Mouse (Mus musculus): ENCODE results near the gene Hemk1. TPM values are rescaled to one million over a fixed set of nuclear protein-coding genes. Genes with fewer than 3 reads are reported as not detected.

Gene Hemk1
- total RNA-seq, 2 experiments from 2014 or later: 18.6 to 21.5 TPM

DNA sequence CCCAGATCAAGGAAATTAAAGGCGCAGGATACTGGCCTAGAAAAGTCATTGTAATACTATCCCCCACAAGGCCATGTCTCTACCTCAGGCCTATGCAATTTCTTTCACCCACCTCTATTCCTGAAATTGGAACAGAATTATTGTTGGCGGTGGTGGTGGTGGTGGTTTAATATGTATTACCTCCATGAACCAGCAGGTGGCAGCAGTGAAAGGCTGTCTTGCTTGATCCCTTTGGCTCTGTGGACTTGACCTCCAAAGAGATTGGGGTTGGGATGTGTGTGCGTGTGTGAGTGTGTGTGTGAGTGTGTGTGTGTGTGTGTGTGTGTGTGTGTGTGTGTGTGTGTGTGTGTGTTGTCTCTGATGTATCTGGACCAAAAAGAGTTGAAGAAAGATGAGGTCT lies 28.5 kb upstream of the Hemk1 start:
- peak; percentile 66 for TF ChIP-seq CTCF (IDR thresholded peaks at IDR 0.05)
- DNase-seq (ENCODE audit: extremely low spot score in 1 of 2, low spot score in 2 of 2): peak; percentile 41 to 56
- intact Hi-C loops (cut with DNase I): loop anchor here (2.0 kb wide), 2 partner anchors 96 to 148 kb away; no protein-coding TSS in a partner anchor
- Histone ChIP-seq H3K4me3 (no peak overlapping the region), H3K27ac (no peak overlapping the region)

DNA sequence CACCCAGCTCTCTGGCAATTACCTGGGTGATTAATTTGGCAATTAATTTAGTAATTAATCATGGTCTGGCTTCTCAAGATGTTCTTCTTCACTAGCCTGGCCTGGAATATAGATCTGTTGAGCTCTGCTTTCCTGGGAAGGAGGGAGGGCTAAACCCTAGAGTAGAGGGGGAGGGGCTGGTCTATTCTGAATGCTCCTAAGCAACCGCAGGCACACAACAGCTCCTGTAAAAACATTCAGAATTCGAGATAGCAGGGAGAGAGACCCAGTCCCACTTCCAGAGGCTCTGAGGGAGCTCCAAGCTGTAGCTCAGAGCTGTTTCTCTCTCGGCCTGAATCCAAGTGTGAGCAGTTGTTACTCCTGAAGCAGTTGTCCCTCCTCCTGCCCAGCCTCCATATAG lies 22.8 kb upstream of the Hemk1 start:
- H3K27ac ChIP-seq: no peak overlapping the region
- intact Hi-C loops (cut with DNase I): no loop called here
- TF ChIP-seq CTCF (IDR thresholded peaks at IDR 0.05): no peak
- DNase-seq (ENCODE audit: extremely low spot score in 1 of 2, low spot score in 2 of 2): no peak
- H3K4me3 ChIP-seq: no peak overlapping the region

DNA sequence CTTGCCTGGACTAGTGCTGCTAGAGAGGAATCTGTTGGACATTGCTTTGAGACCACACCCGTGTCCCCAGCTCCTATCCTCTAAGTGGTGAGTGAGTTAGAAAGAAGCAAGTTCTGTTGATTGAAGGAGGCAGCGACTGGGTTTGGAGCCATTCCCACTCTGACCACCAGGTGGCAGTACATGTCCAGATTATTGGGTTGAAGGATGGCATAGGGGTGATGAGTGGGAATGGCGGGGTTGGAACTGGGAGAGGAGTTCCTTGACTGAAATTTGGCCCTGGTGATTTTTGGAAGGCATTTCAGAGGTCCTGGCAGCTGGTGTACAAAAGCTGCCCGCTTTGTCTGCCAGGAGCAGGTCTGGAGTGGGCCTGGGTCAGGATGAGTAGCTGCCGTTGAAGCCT lies 19.5 kb upstream of the Hemk1 start:
- H3K4me3 ChIP-seq: no peak overlapping the region

DNA sequence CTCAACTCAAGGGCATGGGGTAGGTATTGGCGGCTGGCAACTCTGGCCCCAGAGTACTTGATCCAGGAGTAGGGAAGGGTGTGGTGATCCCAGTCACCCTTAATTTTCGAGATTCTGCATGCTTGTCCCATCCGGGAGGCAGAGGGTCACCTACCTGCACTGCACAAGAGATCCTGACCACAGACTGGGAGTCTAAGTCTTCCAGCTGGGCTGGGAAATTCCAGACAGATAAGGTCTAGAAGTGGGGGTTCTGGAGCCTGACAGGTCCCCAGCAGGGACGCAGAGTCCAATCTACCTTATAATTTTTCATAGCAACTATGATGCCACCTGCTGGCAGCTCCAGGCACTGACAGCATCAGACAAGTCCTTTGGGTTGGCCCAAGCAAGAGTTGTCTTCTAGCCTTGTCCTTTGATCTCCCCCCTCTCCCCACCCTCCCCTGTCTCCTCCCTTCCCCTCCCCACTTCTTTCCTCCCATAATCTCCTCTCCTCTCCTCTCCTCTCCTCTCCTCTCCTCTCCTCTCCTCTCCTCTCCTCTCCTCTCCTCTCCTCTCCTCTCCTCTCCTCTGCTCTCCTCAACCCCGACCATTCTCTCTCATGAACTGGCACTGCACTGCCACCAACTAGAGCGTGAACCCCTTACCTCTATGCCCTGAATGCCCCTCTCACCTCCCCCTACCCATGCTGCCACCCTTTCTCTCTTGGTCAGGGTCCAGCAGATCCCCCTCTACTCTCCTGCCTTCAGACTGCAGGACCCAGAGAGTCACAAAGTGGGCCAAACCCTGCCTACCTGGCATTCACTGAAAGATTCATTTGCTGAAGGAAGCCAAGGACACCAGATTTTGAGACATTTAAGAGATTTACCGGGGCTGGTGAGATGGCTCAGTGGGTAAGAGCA lies 18.0 kb upstream of the Hemk1 start:
- intact Hi-C loops (cut with DNase I): loop anchor here (1.0 kb wide), 1 partner anchor 62 kb away; no protein-coding TSS in a partner anchor
- peak; percentile 76 for TF ChIP-seq CTCF (IDR thresholded peaks at IDR 0.05)
- Histone ChIP-seq H3K27ac (no peak overlapping the region), H3K4me3 (no peak overlapping the region)
- peak; percentile 44 to 63 for DNase-seq (ENCODE audit: extremely low spot score in 1 of 2, low spot score in 2 of 2)

More for the DNA sequence above, 19.5 kb upstream of the Hemk1 start:
- TF ChIP-seq CTCF (IDR thresholded peaks at IDR 0.05): peak; percentile 97
- peak; percentile 77 to 87 for DNase-seq (ENCODE audit: extremely low spot score in 1 of 2, low spot score in 2 of 2)
- no peak overlapping the region for H3K27ac ChIP-seq
- intact Hi-C loops (cut with DNase I): loop anchor here (1.0 kb wide), 1 partner anchor 157 kb away; no protein-coding TSS in a partner anchor

DNA sequence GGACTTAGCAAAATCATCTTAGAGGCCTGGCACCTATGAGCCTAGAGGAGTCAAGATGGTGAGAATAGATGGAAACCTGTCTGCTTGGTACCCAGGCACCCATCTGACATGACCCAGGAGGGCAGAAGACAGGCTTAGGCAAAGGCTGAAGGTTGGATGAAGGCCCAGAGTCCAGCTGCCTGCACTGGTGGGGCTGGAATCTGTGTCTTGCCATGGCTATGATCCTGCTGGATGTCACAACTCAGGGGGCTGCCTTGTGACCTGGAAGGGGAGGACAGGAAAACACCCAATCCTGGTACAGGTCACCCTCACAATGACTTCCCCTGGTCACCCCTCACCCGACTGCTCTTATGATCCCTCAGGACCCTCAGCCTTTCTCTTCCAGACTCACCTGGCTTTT lies 16.7 kb upstream of the Hemk1 start:
- H3K4me3 ChIP-seq: no peak overlapping the region
- no peak for TF ChIP-seq CTCF (IDR thresholded peaks at IDR 0.05)
- H3K27ac ChIP-seq: no peak overlapping the region
- intact Hi-C loops (cut with DNase I): no loop called here
- no peak for DNase-seq (ENCODE audit: extremely low spot score in 1 of 2, low spot score in 2 of 2)

DNA sequence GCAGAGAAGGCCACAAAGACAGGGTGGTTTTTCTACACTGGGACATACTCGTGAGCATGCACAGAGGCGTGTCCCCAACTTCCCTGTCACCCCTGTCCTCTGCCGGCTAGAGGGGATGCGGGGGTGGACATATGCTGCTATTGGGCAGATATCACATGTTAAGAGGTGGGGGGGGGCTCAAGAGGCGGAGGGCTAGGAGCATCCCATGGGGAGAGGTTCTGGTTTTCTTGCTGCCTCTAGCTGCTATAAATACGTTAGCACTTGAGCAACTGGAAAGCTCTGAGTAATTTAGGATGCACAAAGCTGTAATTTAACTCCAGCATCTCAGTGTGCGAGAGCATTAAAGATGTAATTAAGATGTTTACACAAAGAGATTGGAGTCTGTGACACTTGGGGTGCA lies 11.2 kb upstream of the Hemk1 start:
- no peak for TF ChIP-seq CTCF (IDR thresholded peaks at IDR 0.05)
- intact Hi-C loops (cut with DNase I): no loop called here
- no peak for DNase-seq (ENCODE audit: extremely low spot score in 1 of 2, low spot score in 2 of 2)
- H3K27ac ChIP-seq: no peak overlapping the region
- no peak overlapping the region for H3K4me3 ChIP-seq

DNA sequence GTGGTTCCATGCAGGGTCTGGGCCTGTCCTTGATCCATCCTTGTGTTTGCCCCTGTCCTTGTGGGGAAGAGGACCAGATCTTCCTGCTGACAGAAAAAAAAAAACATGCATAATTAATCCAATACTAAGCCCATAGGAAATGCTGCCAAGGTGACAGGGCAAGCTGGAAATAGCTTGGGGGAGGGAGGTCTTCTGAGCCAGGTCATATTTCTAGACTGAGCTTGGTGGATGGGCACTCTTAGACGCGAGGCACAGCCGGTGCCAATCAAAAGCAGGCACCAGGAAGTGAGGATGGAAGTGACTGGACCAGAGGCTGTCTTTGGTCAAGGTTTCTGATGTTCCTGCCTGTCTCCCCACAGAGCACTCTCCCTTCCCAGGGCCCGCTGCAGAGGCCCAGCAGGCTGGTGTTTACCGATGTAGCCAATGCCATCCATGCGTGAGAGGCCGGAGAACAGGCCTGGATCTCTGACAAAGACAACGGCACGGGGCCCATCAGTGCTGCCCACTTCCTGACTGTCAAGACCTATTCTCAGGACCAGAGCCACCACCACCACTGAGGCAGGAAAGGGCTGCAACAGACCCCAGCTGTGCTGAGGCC lies 9.5 kb upstream of the Hemk1 start:
- no peak for TF ChIP-seq CTCF (IDR thresholded peaks at IDR 0.05)
- no peak for DNase-seq (ENCODE audit: extremely low spot score in 1 of 2, low spot score in 2 of 2)
- no peak overlapping the region for H3K4me3 ChIP-seq
- intact Hi-C loops (cut with DNase I): no loop called here
- no peak overlapping the region for H3K27ac ChIP-seq

DNA sequence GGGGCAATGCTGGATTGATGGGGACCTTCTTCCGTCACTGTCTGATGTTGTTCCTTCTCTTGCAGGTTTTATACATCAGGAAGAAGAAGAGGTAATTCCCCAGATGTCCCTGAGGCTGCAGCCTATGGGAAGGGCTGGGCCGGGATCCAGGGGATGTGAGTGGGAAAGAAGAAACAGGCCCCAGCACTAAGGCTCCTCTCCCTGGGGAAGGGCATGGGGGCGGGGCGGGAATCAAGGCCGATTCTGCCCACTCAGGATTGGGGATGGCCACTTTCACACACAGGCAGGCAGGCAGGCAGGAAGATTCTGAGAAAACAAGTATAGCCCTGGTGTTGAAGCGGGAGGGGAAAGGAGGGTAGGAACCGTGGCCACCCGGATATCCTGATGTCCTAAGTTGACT lies 7.9 kb upstream of the Hemk1 start:
- Histone ChIP-seq H3K27ac (no peak overlapping the region), H3K4me3 (no peak overlapping the region)
- no peak for DNase-seq (ENCODE audit: extremely low spot score in 1 of 2, low spot score in 2 of 2)
- no peak for TF ChIP-seq CTCF (IDR thresholded peaks at IDR 0.05)
- intact Hi-C loops (cut with DNase I): no loop called here

DNA sequence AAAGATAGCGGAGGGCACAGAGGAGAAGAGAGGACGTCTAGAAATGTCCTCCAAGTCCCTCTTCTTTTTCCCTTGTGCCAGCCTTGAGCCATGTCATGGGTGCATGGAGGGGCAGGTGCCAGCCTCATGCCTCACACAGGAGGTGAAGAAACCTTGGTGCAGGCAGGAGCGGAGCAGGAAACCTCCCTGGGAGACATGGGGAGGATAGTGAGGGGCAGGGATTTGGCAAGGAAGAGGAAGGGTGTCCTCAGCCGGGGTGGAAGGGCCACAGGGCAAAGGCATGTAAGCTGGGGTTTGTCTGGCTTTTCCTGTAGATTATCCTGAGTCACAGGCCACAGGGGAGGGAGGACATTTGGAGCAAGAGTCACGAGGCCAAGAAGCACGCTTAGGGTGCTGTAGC lies 5.9 kb upstream of the Hemk1 start:
- no peak overlapping the region for H3K27ac ChIP-seq
- no peak for DNase-seq (ENCODE audit: extremely low spot score in 1 of 2, low spot score in 2 of 2)
- no peak for TF ChIP-seq CTCF (IDR thresholded peaks at IDR 0.05)
- no peak overlapping the region for H3K4me3 ChIP-seq
- intact Hi-C loops (cut with DNase I): no loop called here

DNA sequence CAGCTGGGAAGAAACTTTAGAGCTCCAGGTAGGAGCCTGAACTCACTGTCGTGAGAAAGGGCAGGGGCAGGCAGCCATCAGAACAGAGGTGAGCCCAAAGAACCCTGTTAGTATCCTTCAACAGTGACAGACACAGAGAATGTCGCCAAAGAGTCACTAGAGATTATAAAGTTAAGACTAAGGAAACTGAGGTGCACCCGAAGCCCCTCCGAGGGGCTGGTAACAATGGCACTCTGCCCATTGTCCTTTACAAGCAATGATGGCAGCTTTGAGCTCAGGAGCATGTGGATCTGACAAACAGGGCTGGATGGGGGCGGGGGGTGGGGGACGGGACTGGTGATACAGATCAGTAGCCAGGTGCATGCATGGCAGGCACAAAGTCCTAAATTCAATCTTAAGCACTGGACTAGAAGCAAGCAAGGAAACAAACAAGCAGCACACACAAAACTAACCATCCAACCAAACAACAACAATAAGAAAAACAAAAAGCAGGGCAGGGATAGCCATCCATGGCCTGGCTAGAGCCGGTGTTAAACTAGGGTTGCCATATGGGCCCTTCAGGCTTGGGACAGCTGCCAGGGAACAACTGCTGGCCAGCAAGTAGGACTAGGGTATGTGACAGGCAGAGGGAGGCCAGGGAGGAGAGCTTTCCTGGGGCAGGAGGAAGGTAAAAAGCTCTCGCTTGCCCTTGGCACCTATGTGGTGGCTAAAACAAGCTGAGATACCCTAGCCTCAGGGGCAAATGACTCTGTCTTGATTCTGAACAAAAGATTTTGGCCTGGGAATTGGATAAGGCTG lies 5.2 kb upstream of the Hemk1 start:
- intact Hi-C loops (cut with DNase I): no loop called here
- TF ChIP-seq CTCF (IDR thresholded peaks at IDR 0.05): no peak
- H3K27ac ChIP-seq: no peak overlapping the region
- DNase-seq (ENCODE audit: extremely low spot score in 1 of 2, low spot score in 2 of 2): no peak
- no peak overlapping the region for H3K4me3 ChIP-seq

DNA sequence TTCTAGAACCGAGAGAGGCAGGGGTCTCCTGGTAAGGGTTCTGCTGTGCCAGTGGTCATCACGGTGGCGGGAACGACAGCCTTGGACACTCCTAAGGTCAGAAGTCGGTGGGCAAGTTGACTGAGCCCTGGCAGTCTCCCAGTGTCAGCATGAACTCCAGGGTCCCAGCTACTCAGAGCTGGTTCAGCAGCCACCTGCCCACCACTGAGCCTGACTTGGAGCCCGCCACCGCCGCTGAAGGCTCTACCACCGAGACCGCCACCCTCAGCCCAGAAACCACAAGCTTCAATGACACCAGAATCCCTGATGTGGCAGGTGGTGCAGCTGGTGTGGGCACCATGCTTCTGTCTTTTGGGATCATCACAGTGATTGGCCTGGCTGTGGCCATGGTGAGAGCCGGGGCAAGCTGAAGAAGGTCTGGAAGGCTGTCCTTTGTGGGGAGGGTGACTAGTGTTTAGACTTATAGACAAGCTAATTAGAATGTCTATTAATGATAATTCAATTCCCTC lies 4.1 kb upstream of the Hemk1 start:
- H3K27ac ChIP-seq: no peak overlapping the region
- intact Hi-C loops (cut with DNase I): no loop called here
- H3K4me3 ChIP-seq: no peak overlapping the region

More for the DNA sequence above, 4.1 kb upstream of the Hemk1 start:
- TF ChIP-seq CTCF (IDR thresholded peaks at IDR 0.05): no peak
- no peak for DNase-seq (ENCODE audit: extremely low spot score in 1 of 2, low spot score in 2 of 2)

Data from left cerebral cortex, adult 2 months (tissue).